ENCODE assay signal across 12 mouse cellular contexts in the genomic region with DNA sequence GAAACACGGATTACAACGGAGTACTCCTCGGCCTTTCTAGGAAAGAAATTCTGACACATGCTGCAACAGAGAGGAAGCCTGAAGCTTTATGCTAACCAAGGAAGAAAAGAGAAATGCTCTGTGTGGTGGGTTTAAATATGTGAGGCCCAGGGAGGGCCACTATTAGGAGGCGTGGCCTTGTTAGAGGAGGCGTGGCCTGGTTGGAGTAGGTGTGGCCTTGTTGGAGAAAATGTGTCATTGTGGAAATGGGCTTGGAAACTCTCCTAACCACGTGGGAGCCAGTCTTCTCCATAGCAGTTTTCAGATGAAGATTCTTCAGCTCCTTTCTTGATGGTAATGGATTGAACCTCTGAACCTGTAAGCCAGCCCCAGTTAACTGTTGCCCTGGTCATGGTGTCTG.
"Had no signal": no experiment of that assay in that cellular context is flagged by ENCODE, and none has a peak within 500 bp of the region (broad histone marks: within the 10 kb centered on the region; RNA-seq: fewer than 3 reads in every experiment).

No protein-coding gene starts in this region.

- ATAC-seq: lung, postnatal 0 days; midbrain, embryonic 15.5 days had no signal

- H3K9me3 ChIP-seq: midbrain, embryonic 15.5 days; neural tube, embryonic 12.5 days had no signal

- DNase-seq: kidney, adult 18-20 months; kidney, postnatal 14 days; left cerebral cortex, postnatal 4 days; lung, adult 2 months; lung, postnatal 36 days; thymus, adult 2 months; thymus, postnatal 25 days had no signal

- H3K9ac ChIP-seq: liver, embryonic 14.5 days; midbrain, embryonic 15.5 days; neural tube, embryonic 12.5 days had no signal

- H3K4me2 ChIP-seq: midbrain, embryonic 15.5 days; neural tube, embryonic 12.5 days had no signal

- H3K4me3 ChIP-seq: midbrain, embryonic 15.5 days; neural tube, embryonic 12.5 days had no signal

- H3K36me3 ChIP-seq: midbrain, embryonic 15.5 days; neural tube, embryonic 12.5 days had no signal

- H3K27ac ChIP-seq: liver, embryonic 14.5 days; midbrain, embryonic 15.5 days; neural tube, embryonic 12.5 days; stomach, postnatal 0 days had no signal

- H3K4me1 ChIP-seq: midbrain, embryonic 15.5 days; neural tube, embryonic 12.5 days had no signal

- H3K27me3 ChIP-seq: midbrain, embryonic 15.5 days; neural tube, embryonic 12.5 days had no signal
